Mouse (Mus musculus): ENCODE measurements around the gene Ngdn. TPM values are rescaled to one million over a fixed set of nuclear protein-coding genes. Genes with fewer than 3 reads are reported as not detected.
A peak's percentile ranks its signal among the peaks of the same experiment; 100 is the strongest.

Ngdn gene
- polyA plus RNA-seq, 1 experiment from 2014 or later = 70.7 TPM

- ATAC-seq (ENCODE audit: insufficient number of reproducible peaks, low FRiP score, low TSS enrichment, low read depth) = peak; percentile 20
- no peaks in the 10 kb centered on the region for H3K9me3 ChIP-seq (replicated peaks)
- H3K4me3 ChIP-seq (replicated peaks) = peak overlapping the region; percentile 55
- peak overlapping the region; percentile 97 for H3K27ac ChIP-seq (replicated peaks)
- under 1% methylated on average over 27 of the region's 27 CpGs for WGBS
- no peaks in the 10 kb centered on the region for H3K4me1 ChIP-seq
- peak overlapping the region; percentile 55 for H3K9ac ChIP-seq
- H3K4me2 ChIP-seq (replicated peaks) = peak overlapping the region; percentile 75
- H3K27me3 ChIP-seq = no peaks in the 10 kb centered on the region
- H3K36me3 ChIP-seq = peaks cover 13% of the 10 kb centered on the region
These were observed 663 bp upstream of the Ngdn start for GRCm38 (mm10) chr14:55014591-55014990.

GRCm38 (mm10) chr14:55015767-55016111 lies 485 bp downstream of the Ngdn start:
- H3K27ac ChIP-seq (replicated peaks) = peak overlapping the region; percentile 71
- H3K4me2 ChIP-seq (replicated peaks) = peak overlapping the region; percentile 73
- ATAC-seq (ENCODE audit: insufficient number of reproducible peaks, low FRiP score, low TSS enrichment, low read depth) = peak; percentile 8; the same call in 1 of the 2 replicates
- no peaks in the 10 kb centered on the region for H3K4me1 ChIP-seq
- H3K9ac ChIP-seq = peak overlapping the region; percentile 68
- under 1% methylated on average over 17 of the region's 17 CpGs for WGBS
- no peaks in the 10 kb centered on the region for H3K9me3 ChIP-seq (replicated peaks)
- peaks cover 22% of the 10 kb centered on the region for H3K36me3 ChIP-seq
- H3K27me3 ChIP-seq = no peaks in the 10 kb centered on the region
- H3K4me3 ChIP-seq (replicated peaks) = peak overlapping the region; percentile 76

DNA sequence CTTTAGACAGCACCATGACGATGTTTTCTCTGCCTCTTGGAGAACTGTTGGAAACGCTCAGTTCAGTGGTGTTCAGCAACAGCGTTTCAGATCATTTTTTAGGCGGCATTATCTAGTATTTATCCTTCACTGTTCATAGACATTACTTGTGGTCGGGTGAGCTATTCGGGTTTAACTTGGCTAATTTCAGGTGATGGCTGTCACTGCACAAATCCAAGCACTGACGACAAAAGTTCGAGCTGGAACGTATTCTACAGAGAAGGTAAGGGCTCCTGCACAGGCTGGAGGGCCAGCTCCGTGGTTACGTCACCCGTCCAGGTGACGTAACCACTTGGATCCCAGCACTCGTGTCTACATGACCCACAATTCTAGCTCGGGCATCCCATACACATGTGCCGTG lies 1.6 kb downstream of the Ngdn start:
- no peak overlapping the region for H3K27ac ChIP-seq (replicated peaks)
- no peaks in the 10 kb centered on the region for H3K27me3 ChIP-seq
- H3K9me3 ChIP-seq (replicated peaks) = no peaks in the 10 kb centered on the region
- H3K36me3 ChIP-seq = peaks cover 33% of the 10 kb centered on the region
- H3K4me3 ChIP-seq (replicated peaks) = no peak overlapping the region
- no peaks in the 10 kb centered on the region for H3K4me1 ChIP-seq
- no peak overlapping the region for H3K9ac ChIP-seq
- no peak for ATAC-seq (ENCODE audit: insufficient number of reproducible peaks, low FRiP score, low TSS enrichment, low read depth)
- 89% methylated on average over 16 of the region's 16 CpGs for WGBS
- H3K4me2 ChIP-seq (replicated peaks) = no peak overlapping the region

DNA sequence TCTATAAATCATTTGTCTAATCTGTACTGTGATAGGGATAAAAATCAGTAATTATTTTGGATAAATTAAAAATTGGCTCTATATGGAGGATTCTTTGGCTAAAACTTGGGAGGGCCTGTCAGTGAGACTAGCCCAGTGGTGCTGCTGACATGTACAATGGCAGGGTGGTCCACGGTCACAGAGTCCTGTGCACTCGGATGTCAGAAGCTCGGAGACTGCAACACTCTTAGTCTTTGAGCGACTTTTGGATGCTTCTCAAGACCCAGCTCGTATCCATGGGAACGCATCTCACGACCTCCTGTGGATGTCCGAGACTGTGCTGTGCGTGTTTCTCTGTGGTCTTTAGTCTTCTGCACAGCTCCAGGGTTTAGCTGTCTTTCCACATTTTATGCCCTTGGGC lies 5.1 kb downstream of the Ngdn start:
- H3K27ac ChIP-seq (replicated peaks) = no peak overlapping the region
- no peaks in the 10 kb centered on the region for H3K4me1 ChIP-seq
- H3K36me3 ChIP-seq = peaks cover 67% of the 10 kb centered on the region
- ATAC-seq (ENCODE audit: insufficient number of reproducible peaks, low FRiP score, low TSS enrichment, low read depth) = no peak
- no peaks in the 10 kb centered on the region for H3K27me3 ChIP-seq
- WGBS = 84% methylated on average over 9 of the region's 9 CpGs
- H3K9ac ChIP-seq = no peak overlapping the region
- no peak overlapping the region for H3K4me3 ChIP-seq (replicated peaks)
- no peaks in the 10 kb centered on the region for H3K9me3 ChIP-seq (replicated peaks)
- no peak overlapping the region for H3K4me2 ChIP-seq (replicated peaks)

DNA sequence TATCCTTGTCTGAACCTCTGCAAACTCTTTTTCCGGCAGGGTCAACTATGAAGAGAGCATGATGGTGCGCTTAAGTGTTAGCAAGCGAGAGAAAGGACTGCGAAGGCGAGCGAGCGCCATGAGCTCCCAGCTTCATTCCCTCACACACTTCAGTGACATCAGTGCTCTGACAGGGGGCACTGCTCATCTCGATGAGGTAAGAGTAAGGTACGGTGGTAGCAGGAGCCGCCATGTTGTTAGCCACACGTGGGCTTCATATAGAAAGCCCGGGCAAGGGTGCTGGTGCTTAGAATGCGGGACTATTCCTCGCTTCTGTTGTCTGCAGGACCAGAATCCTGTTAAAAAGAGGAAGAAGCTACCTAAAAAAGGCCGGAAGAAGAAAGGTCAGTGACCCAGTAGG lies 7.8 kb downstream of the Ngdn start:
- Histone ChIP-seq H3K27ac (replicated peaks) (no peak overlapping the region), H3K9ac (no peak overlapping the region), H3K27me3 (no peaks in the 10 kb centered on the region), H3K9me3 (replicated peaks) (no peaks in the 10 kb centered on the region), H3K36me3 (peaks cover 58% of the 10 kb centered on the region), H3K4me2 (replicated peaks) (no peak overlapping the region), H3K4me3 (replicated peaks) (no peak overlapping the region), H3K4me1 (0 out of 2 replicates have a peak, but pooled peaks cover 4% of the 10 kb centered on the region)
- no peak for ATAC-seq (ENCODE audit: insufficient number of reproducible peaks, low FRiP score, low TSS enrichment, low read depth)
- WGBS = 88% methylated on average over 15 of the region's 15 CpGs

DNA sequence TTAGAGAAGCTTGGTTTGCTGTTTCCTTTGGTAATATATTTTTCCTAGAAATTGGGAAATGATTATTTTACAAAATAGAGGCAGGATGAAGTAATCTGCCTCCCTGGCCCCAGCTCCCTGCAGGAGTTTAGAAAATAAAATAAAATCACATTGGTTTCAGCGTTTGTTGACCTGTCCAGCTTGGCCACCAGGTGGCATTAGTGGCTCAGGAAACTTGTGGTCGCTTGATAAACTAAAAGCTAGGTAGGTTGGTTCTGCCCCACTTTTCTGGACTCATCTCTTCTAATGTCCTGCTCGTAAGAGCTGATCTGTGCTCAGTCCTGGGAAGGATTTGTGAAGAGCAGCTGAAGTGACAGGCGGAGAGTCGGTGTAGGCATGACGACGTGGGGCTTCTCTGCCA lies 9.0 kb downstream of the Ngdn start:
- Histone ChIP-seq H3K4me2 (replicated peaks) (no peak overlapping the region), H3K36me3 (peaks cover 56% of the 10 kb centered on the region), H3K9ac (no peak overlapping the region), H3K4me1 (peaks cover 14% of the 10 kb centered on the region), H3K27ac (replicated peaks) (no peak overlapping the region), H3K27me3 (no peaks in the 10 kb centered on the region), H3K4me3 (replicated peaks) (no peak overlapping the region), H3K9me3 (replicated peaks) (no peaks in the 10 kb centered on the region)
- 63% methylated on average over 7 of the region's 7 CpGs for WGBS
- ATAC-seq (ENCODE audit: insufficient number of reproducible peaks, low FRiP score, low TSS enrichment, low read depth) = no peak

DNA sequence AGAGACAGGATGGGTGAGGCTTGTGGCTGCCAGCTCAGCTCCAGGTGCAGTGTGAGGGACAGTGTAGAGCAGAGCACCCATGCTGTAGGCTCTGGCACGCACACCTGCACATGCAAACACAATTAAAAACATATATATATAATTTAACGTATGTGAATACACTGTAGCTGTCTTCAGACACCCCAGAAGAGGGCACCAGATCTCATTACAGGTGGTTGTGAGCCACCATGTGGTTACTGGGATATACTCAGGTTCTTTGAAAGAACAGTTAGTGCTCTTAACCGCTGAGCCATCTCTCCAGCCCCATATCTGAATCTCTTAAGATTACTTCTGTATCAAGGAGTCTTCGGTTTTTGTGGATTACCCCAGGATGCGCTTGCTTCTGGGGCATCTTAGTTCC lies 10.3 kb downstream of the Ngdn start:
- Histone ChIP-seq H3K9me3 (replicated peaks) (no peaks in the 10 kb centered on the region), H3K27ac (replicated peaks) (no peak overlapping the region), H3K4me2 (replicated peaks) (no peak overlapping the region), H3K4me1 (peaks cover 14% of the 10 kb centered on the region), H3K4me3 (replicated peaks) (no peak overlapping the region), H3K9ac (no peak overlapping the region), H3K36me3 (peaks cover 50% of the 10 kb centered on the region), H3K27me3 (no peaks in the 10 kb centered on the region)
- WGBS = 75% methylated on average over 5 of the region's 5 CpGs
- ATAC-seq (ENCODE audit: insufficient number of reproducible peaks, low FRiP score, low TSS enrichment, low read depth) = no peak

DNA sequence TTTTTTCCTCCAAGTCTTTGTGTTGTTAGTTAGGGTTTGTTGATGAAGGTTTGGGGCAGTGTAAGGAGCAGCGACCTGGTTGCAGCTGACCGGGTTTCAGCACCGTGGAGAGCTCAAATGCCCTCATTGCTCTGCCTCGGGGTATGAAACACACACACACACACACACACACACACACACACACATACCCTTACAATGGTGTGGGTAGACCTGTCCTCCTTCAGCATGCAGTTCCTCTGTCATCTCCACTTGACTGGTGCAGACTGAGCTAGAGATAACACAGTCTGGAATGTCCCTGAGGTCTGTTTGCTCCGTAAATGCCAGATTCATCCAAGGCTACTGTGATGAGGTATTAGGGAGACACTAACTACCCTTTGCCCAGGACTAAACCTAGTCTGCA lies 12.0 kb downstream of the Ngdn start:
- no peak for ATAC-seq (ENCODE audit: insufficient number of reproducible peaks, low FRiP score, low TSS enrichment, low read depth)
- H3K9me3 ChIP-seq (replicated peaks) = no peaks in the 10 kb centered on the region
- peaks cover 14% of the 10 kb centered on the region for H3K4me1 ChIP-seq
- H3K4me3 ChIP-seq (replicated peaks) = no peak overlapping the region
- H3K9ac ChIP-seq = no peak overlapping the region
- no peak overlapping the region for H3K27ac ChIP-seq (replicated peaks)
- 18% methylated on average over 5 of the region's 5 CpGs for WGBS
- peaks cover 32% of the 10 kb centered on the region for H3K36me3 ChIP-seq
- no peak overlapping the region for H3K4me2 ChIP-seq (replicated peaks)
- H3K27me3 ChIP-seq = no peaks in the 10 kb centered on the region

DNA sequence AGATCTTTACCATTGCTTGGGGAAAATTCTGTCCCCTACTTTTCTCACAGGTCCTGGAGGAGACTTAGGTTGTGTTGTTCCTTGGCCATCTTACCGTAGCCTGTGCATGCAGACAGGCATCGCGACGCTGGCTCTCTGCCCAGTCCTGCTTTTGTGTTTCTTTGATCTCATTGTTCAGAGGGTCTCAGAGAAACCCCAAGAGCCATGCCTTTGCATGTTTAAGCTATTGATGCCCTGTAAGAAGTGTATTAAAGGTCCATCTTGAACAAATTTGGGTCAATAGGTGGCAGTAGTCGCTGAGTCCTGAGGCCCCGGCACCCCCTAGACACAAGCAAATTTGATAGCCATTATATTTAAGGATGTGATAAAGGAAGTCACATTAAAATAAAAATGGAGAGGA lies 12.4 kb downstream of the Ngdn start:
- Histone ChIP-seq H3K4me3 (replicated peaks) (no peak overlapping the region), H3K36me3 (peaks cover 28% of the 10 kb centered on the region), H3K9ac (no peak overlapping the region), H3K27ac (replicated peaks) (no peak overlapping the region), H3K4me1 (peaks cover 14% of the 10 kb centered on the region), H3K27me3 (no peaks in the 10 kb centered on the region), H3K9me3 (replicated peaks) (no peaks in the 10 kb centered on the region), H3K4me2 (replicated peaks) (no peak overlapping the region)
- WGBS = 10% methylated on average over 6 of the region's 6 CpGs
- no peak for ATAC-seq (ENCODE audit: insufficient number of reproducible peaks, low FRiP score, low TSS enrichment, low read depth)

GRCm38 (mm10) chr14:55028333-55028835 lies 13.1 kb downstream of the Ngdn start:
- Histone ChIP-seq H3K27me3 (no peaks in the 10 kb centered on the region), H3K27ac (replicated peaks) (no peak overlapping the region), H3K36me3 (peaks cover 21% of the 10 kb centered on the region), H3K4me1 (peaks cover 14% of the 10 kb centered on the region), H3K4me3 (replicated peaks) (no peak overlapping the region), H3K9ac (no peak overlapping the region), H3K4me2 (replicated peaks) (no peak overlapping the region), H3K9me3 (replicated peaks) (no peaks in the 10 kb centered on the region)
- WGBS = 2% methylated on average over 5 of the region's 5 CpGs
- no peak for ATAC-seq (ENCODE audit: insufficient number of reproducible peaks, low FRiP score, low TSS enrichment, low read depth)

- Histone ChIP-seq H3K9ac (no peak overlapping the region), H3K27me3 (no peaks in the 10 kb centered on the region), H3K36me3 (peaks cover 14% of the 10 kb centered on the region), H3K4me2 (replicated peaks) (no peak overlapping the region), H3K4me3 (replicated peaks) (no peak overlapping the region), H3K4me1 (peaks cover 14% of the 10 kb centered on the region), H3K27ac (replicated peaks) (no peak overlapping the region), H3K9me3 (replicated peaks) (no peaks in the 10 kb centered on the region)
- 14% methylated on average over 11 of the region's 11 CpGs for WGBS
- ATAC-seq (ENCODE audit: insufficient number of reproducible peaks, low FRiP score, low TSS enrichment, low read depth) = no peak
These were observed 13.9 kb downstream of the Ngdn start for GRCm38 (mm10) chr14:55029034-55029698.

DNA sequence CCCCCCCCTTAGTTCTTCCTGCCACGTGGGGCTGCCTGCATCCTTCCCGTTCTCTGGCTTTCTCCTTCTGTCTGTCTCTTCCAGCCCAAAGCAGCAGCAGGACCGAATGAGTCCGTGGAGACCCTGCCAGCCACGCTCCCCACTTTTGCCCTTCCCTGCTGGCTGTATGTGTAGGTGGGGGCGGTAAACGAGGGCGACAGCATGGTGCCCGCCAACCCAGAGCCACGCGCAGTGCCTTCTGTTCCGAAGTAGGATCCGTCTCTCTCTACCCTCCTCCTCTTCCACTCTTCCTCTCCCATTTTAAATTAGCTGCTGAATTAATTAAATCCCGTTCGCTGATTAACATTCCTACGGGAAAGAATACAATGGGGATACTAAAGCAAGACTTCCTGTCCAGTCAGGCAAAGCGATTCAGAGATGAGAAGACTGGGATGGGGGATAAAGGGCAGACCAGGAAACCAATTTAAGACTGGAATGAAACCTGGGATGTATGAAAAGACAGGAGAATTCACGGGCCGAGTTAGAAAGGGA lies 17.5 kb downstream of the Ngdn start:
- no peaks in the 10 kb centered on the region for H3K9me3 ChIP-seq (replicated peaks)
- no peak overlapping the region for H3K9ac ChIP-seq
- ATAC-seq (ENCODE audit: insufficient number of reproducible peaks, low FRiP score, low TSS enrichment, low read depth) = no peak
- H3K27me3 ChIP-seq = no peaks in the 10 kb centered on the region
- H3K36me3 ChIP-seq = no peaks in the 10 kb centered on the region
- H3K4me3 ChIP-seq (replicated peaks) = no peak overlapping the region
- H3K27ac ChIP-seq (replicated peaks) = no peak overlapping the region
- H3K4me2 ChIP-seq (replicated peaks) = no peak overlapping the region
- H3K4me1 ChIP-seq = peaks cover 13% of the 10 kb centered on the region
- 40% methylated on average over 19 of the region's 19 CpGs for WGBS
